8 mouse cellular contexts compared by ENCODE assay signal in genomic region chr19:10880975-10881425, GRCm38 (mm10). TPM values are rescaled to one million over a fixed set of nuclear protein-coding genes. Genes with fewer than 3 reads are reported as not detected.
A peak's percentile ranks its signal among the peaks of the same experiment; 100 is the strongest.
DNase-seq lines count a peak whose midpoint lies in the region; ATAC-seq and TF ChIP-seq lines count a peak whose summit lies in the region.

No protein-coding gene starts in this region.

- H3K4me2 ChIP-seq in forebrain, embryonic 12.5 days, result peak overlapping the region; percentile 77

- H3K27me3 ChIP-seq in forebrain, embryonic 12.5 days, result no peaks in the 10 kb centered on the region
- H3K27me3 ChIP-seq in limb, embryonic 10.5 days (ENCODE audit: low read depth, poor library complexity, severe bottlenecking), result no peaks in the 10 kb centered on the region
- H3K27me3 ChIP-seq in small intestine, adult 2 months (ENCODE audit: control insufficient read depth, insufficient read depth, low read length), result no peaks in the 10 kb centered on the region

- TF ChIP-seq CTCF in small intestine, adult 2 months (IDR thresholded peaks at IDR 0.05; ENCODE audit: extremely low read depth, insufficient read length, insufficient replicate concordance, low read depth, low read length), result no peak

- H3K4me1 ChIP-seq in forebrain, embryonic 12.5 days, result peaks cover 24% of the 10 kb centered on the region
- H3K4me1 ChIP-seq in limb, embryonic 10.5 days, result peaks cover 24% of the 10 kb centered on the region
- peaks cover 11% of the 10 kb centered on the region for H3K4me1 ChIP-seq in small intestine, adult 2 months (ENCODE audit: control insufficient read depth, insufficient read depth, insufficient read length, low read length)

- H3K9ac ChIP-seq in forebrain, embryonic 12.5 days, result peak overlapping the region; percentile 64

- WGBS in forebrain, embryonic 12.5 days, result 3% methylated on average over 13 of the region's 14 CpGs
- WGBS in limb, embryonic 10.5 days, result 4% methylated on average over 14 of the region's 14 CpGs
- WGBS in small intestine, adult 2 months, result 2% methylated on average over 14 of the region's 14 CpGs

- H3K4me3 ChIP-seq in forebrain, embryonic 12.5 days (replicated peaks), result peak overlapping the region; percentile 54
- peak overlapping the region; percentile 74 for H3K4me3 ChIP-seq in limb, embryonic 10.5 days
- peak overlapping the region; percentile 68 for H3K4me3 ChIP-seq in small intestine, adult 2 months (ENCODE audit: low read depth, low read length)

- TF ChIP-seq POLR2A in small intestine, adult 2 months (IDR thresholded peaks at IDR 0.05; ENCODE audit: low read depth, low read length), result no peak

- H3K36me3 ChIP-seq in forebrain, embryonic 12.5 days (replicated peaks), result peaks cover 8% of the 10 kb centered on the region
- peaks cover 20% of the 10 kb centered on the region for H3K36me3 ChIP-seq in limb, embryonic 10.5 days
- no peaks in the 10 kb centered on the region for H3K36me3 ChIP-seq in small intestine, adult 2 months (ENCODE audit: control insufficient read depth, insufficient read depth, low read length)

- H3K9me3 ChIP-seq in forebrain, embryonic 12.5 days, result 0 out of 2 replicates have a peak, but pooled peaks cover 3% of the 10 kb centered on the region
- no peaks in the 10 kb centered on the region for H3K9me3 ChIP-seq in limb, embryonic 10.5 days (replicated peaks)

- H3K27ac ChIP-seq in forebrain, embryonic 12.5 days, result peak overlapping the region; percentile 95
- peak overlapping the region; percentile 96 for H3K27ac ChIP-seq in limb, embryonic 10.5 days
- no peak overlapping the region for H3K27ac ChIP-seq in small intestine, adult 2 months (ENCODE audit: insufficient read depth, low read depth, low read length)

- no peak for DNase-seq in frontal cortex, postnatal 25 days (ENCODE audit: low spot score in 2 of 2)
- DNase-seq in 416B (ENCODE audit: low read depth), result peak; percentile 9
- no peak for DNase-seq in limb, embryonic 10.5 days (ENCODE audit: low spot score)
- no peak for DNase-seq in right cerebral cortex, adult 2 months (ENCODE audit: low spot score in 2 of 2)
- no peak for DNase-seq in frontal cortex, postnatal 10 days (ENCODE audit: low spot score in 2 of 2)

- peak; percentile 5; the same call in 1 of the 2 replicates for ATAC-seq in frontal cortex, adult (ENCODE audit: low TSS enrichment)
- ATAC-seq in forebrain, embryonic 12.5 days (ENCODE audit: low FRiP score), result peak; percentile 87; the same call in 1 of the 2 replicates

RNA-seq across cellular contexts. Expression of gene Tmem109, which starts 0.8 kb away (rescaled TPM):
- 35.6 and 36.6 TPM in 2 replicates for polyA plus RNA-seq in forebrain, embryonic 12.5 days (2016; fragmentation: Nextera tagmentation; extraction: Ambion mirVana)
- polyA plus RNA-seq in limb, embryonic 10.5 days (2016; fragmentation: Nextera tagmentation; extraction: Ambion mirVana), result 71.7 and 72.3 TPM in 2 replicates
- 23.6 and 26.8 TPM in 2 replicates for polyA plus RNA-seq in small intestine, adult 2 months (2012; rRNA removed)

RNA-seq across cellular contexts. Expression of gene Tmem132a, which starts 11.3 kb away (rescaled TPM):
- 115 and 126 TPM in 2 replicates for polyA plus RNA-seq in forebrain, embryonic 12.5 days (2016; fragmentation: Nextera tagmentation; extraction: Ambion mirVana)
- 151 and 160 TPM in 2 replicates for polyA plus RNA-seq in limb, embryonic 10.5 days (2016; fragmentation: Nextera tagmentation; extraction: Ambion mirVana)
- polyA plus RNA-seq in small intestine, adult 2 months (2012; rRNA removed), result 4.9 and 5.0 TPM in 2 replicates

RNA-seq across cellular contexts. Expression of gene Prpf19, which starts 14.0 kb away (rescaled TPM):
- 43.3 and 49.6 TPM in 2 replicates for polyA plus RNA-seq in forebrain, embryonic 12.5 days (2016; fragmentation: Nextera tagmentation; extraction: Ambion mirVana)
- 47.2 and 51.5 TPM in 2 replicates for polyA plus RNA-seq in limb, embryonic 10.5 days (2016; fragmentation: Nextera tagmentation; extraction: Ambion mirVana)
- polyA plus RNA-seq in small intestine, adult 2 months (2012; rRNA removed), result 63.6 and 114 TPM in 2 replicates

RNA-seq across cellular contexts. Expression of gene Zp1, which starts 39.4 kb away (rescaled TPM):
- polyA plus RNA-seq in forebrain, embryonic 12.5 days (2016; fragmentation: Nextera tagmentation; extraction: Ambion mirVana), result not detected in 2 replicates
- not detected in 2 replicates for polyA plus RNA-seq in limb, embryonic 10.5 days (2016; fragmentation: Nextera tagmentation; extraction: Ambion mirVana)
- 0.05 and 0.14 TPM in 2 replicates for polyA plus RNA-seq in small intestine, adult 2 months (2012; rRNA removed)

RNA-seq across cellular contexts. Expression of gene Slc15a3, which starts 41.5 kb away (rescaled TPM):
- polyA plus RNA-seq in forebrain, embryonic 12.5 days (2016; fragmentation: Nextera tagmentation; extraction: Ambion mirVana), result 0.12 and 0.38 TPM in 2 replicates
- polyA plus RNA-seq in limb, embryonic 10.5 days (2016; fragmentation: Nextera tagmentation; extraction: Ambion mirVana), result 0.20 and 0.28 TPM in 2 replicates
- 9.1 and 14.4 TPM in 2 replicates for polyA plus RNA-seq in small intestine, adult 2 months (2012; rRNA removed)

Comparison
In these comparisons a context has a peak if more than half of its experiments do, and no peak if none do; other contexts are left out.
1. RNA of gene Tmem132a, which starts 11.3 kb away (polyA plus RNA-seq): 151 to 160 TPM in limb, embryonic 10.5 days and 115 to 126 TPM in forebrain, embryonic 12.5 days; 4.9 to 5.0 TPM in small intestine, adult 2 months; every median in the first group is over 10 times any median in the second.
2. Peak in every context shown above with its lines, with median percentiles within 50 percentile points of each other: H3K4me3 ChIP-seq.